Mouse (Mus musculus) adrenal gland, postnatal 10 days (tissue): ENCODE data around the gene Gm9945. TPM values are rescaled to one million over a fixed set of nuclear protein-coding genes. Genes with fewer than 3 reads are reported as not detected.
A peak's percentile ranks its signal among the peaks of the same experiment; 100 is the strongest.

Experiments
- DNase-seq: peaks from one replicate; pipeline ENCODE4 v3.0.0; 2021; ENCODE audit warnings: mixed read lengths
- total RNA-seq, 2 experiments: library from RNA; stranded (reverse); gene quantifications; 2 replicates each; pipeline ENCODE4 v1.2.3; 2021

Gm9945 gene
- total RNA-seq, 2 experiments from 2014 or later = not detected

DNA sequence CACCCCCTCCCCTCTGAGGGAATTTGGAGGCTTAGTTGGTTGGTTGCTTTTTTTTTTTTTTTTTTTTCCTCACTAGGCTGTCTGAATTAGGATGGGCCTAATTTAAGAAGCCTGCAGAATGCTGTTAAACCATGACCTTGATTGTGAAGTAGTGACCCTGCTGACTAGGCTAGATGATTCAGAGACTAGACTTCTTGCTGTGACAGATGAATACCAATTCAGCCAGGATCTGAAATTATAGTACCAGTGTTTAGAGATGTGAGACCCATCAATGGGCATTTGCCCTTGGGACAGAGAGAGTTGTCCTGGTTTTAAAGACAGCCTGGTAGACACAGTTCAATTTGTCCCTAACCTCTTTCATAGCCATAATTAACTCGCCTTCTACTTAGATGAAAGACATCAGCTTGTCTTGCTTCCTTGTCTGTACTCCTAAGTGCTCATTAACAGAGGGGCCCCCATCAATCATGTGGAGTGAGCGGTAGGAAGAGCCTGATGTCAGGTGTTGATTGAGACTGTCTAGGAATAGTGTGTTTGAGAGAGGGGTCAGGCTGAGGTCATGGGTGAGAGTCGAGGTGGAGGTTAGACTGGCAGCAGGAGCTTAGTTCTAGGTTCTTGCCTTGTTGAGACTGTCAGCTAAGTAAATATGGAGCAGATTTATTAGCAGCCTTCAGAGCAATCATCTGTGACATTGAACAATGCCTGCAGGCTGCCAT, 13.4 kb downstream of the Gm9945 start:
- DNase-seq = no peak

DNA sequence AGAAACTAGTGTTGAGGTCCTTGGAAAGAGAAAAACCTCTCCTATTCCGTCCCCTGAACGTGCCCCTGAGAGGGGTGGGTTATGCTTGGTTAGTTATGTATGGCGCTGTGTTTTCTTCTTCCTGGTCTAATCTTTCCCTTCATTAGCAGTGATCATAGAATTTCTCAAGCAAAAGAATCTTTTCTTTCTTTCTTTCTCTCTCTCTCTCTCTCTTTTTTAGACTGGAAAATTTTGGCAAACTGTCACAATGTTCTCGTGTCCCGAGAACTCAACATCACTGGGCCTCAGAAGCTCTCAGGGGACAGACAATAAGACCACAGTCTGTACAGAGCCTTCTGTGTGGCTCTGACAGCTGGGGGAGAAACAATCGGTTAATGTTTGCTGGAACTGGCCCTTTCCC, 15.5 kb downstream of the Gm9945 start:
- no peak for DNase-seq

DNA sequence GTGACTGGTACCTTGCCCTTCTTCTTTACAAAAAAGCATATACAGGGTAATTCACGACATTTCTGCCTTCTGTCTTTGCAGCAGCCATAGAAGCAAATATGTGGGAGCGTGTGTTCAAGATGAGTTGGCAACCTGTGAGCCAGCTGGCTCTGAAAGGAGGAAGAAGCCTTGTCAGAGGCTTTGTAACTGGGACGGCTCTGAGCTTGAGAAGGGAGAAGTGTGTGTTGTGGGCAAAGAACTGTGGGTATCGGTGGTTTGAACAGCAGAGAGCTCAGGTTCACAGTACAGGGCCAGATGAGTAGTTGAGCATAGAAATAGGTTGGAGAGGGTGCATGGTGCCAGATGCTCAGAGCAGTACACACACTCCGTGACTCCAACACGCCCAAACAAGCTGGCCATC, 17.0 kb downstream of the Gm9945 start:
- no peak for DNase-seq

DNA sequence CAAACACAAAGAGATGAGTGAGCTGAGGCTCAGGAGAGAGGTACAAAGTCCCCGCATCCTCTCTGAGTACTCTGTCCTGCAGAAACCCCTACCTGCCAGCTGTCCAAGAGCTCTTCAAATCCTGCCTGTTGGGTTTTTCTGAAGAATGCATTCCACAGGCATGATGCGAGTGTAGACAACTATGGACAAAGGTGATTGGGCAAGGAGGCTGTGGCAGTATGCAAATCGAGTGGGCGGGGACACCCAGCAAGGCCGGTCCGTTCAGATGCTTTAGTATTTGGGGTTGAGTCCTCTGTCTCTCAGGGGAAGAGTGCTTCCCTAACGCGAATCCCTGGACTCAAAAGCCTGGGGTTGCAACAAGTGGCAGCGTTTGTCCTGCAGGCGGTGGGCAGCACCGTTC, 20.6 kb downstream of the Gm9945 start:
- no peak for DNase-seq

DNA sequence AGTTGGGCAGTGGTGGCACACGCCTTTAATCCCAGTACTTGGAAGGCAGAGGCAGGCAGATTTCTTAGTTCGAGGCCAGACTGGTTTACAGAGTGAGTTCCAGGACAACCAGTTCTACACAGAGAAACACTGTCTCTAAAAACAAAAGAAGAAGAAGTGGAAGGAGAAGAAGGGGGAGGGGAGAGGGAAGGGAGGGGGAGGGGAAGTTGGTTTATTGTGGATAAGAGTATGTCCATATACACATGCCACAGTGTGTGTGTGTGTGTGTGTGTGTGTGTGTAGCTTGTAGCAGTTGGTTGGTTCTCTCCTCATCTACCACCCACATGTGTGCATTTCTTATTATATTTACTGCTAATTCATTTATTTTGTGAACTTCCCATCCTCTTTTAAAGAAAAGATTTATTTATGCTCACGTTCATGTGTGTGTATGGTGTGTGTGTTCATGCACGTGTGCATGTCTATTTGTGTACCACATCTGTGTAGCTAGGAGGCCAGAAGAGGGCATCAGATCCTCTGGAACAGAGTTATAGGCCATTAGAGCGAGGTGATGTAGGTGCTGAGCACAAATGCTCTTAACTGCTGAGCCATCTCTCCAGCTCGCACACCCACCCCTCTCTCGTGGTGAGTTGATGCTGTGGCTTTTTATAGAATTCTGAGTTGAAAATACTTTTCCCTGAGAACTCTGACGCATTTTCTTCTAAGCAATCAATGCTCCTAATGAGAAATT, 22.2 kb downstream of the Gm9945 start:
- DNase-seq = no peak

DNA sequence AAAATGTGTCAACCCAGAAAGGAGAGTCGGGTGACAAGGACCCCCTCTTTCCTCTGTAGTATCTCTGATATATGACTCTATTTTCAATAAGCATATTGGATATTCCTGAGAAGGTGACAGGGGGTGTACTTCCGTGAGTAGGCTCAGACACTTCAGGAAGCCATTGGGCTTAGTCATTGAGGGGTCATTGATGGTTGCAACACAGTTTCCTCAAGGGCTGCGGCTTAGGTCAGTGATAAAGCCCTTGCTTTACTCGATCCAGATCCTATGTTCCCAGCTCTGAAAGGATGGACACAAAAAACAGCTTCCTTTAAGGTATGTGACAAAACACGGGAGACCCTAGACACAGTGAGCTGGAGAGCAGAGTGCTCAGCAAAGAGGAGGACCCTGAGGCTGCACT, 23.8 kb downstream of the Gm9945 start:
- DNase-seq = no peak

DNA sequence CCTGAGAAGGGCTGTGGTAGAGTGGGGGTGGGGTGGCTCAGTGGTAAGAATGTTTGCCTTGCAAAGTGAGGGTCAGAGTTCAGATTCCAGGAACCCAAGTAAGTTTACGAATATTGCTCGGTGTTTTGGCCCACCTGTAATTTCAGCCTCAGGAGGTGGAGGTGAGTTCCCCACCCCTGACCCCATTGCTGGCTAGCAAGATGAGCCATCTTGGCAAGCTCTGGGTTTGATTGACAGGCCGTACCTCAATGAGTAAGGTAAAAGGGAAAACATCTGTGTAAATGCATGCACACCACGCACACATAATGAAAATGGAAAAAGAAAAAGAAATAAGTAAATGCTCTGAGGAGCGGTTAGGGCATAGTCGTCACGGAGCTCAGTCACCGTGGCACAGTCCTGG, 24.4 kb downstream of the Gm9945 start:
- no peak for DNase-seq

DNA sequence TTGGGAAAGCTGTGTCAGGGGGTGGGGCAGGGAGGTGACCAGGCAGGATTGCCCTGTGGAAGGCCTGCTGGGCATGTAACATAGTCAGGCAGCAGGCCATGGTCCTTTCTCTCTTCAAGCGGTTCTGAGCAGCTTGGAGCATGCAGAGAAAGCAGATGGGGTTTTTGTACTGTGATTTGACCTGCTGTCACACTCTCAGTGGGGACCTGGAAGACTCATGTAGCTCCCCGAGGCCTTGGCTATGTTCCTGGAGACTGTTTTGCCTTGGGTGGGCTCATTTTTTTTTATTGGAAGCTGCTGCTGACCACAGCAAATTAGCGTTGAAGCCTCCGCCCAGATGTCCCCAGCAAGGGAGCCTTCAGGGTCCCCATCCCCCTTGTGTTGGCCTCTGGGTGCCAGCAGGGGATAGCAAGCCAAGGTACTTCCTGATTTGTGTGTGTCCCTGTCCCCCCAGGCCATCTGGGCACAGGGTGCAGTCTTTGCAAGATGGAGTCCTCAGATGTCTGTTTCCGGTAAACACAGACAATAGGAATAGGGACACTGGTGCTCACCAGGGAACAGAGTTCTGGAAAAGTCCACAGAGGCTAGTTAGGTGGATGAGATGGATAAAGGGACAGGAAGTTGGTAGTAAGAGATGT, 25.2 kb downstream of the Gm9945 start:
- DNase-seq = no peak

DNA sequence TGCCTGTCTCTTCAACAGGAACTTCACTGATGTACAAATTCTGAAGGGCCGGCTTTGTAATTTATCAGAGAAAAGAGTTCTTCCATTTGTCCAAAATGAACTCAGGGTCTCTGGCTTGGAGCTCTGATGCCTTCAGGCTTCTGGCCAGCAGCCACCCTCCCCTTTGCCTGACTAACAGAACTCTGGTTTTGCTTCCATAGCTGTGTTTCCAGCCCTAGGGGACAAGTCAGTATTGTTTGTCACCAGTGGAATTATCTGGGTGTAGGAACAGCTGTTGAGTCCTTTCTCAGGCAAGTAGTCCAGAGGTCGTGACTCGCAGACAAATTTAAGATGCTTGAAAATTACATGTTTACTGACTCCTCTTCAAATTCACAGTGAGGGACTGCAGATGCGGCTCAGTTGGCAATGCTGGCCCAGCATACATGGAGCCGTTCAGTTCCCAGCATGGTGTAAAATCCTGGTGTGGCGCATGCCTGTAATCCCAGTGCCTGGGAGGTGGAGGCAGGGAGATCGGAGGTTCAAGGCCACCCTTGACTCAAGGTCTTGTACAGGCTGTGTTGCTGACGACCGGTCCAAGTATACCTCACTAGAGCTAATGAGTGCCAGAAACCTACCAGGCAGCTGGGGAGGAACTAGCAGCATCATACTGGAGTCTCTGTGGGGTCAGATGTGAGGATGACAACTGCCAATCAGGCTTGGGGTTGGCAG, 27.3 kb downstream of the Gm9945 start:
- no peak for DNase-seq

DNA sequence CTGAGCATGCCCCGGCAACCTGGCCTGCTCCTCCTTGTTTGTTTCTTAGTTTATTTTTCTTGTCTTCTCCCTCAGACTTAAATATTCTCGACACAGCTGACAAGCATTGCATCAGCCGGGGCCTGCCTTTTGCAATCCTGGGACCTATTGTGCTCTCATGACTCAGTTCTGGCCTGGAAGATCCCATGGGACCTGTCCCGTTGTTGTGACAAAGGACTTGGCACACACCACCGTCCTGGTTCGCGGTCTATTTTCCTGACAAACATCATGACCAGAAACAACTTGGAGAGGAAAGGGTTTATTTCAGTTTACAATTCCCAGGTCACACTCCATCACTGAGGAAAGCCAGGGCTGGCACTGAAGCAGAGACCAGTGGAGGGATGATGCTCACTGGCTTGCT, 28.2 kb downstream of the Gm9945 start:
- peak; percentile 81 for DNase-seq

DNA sequence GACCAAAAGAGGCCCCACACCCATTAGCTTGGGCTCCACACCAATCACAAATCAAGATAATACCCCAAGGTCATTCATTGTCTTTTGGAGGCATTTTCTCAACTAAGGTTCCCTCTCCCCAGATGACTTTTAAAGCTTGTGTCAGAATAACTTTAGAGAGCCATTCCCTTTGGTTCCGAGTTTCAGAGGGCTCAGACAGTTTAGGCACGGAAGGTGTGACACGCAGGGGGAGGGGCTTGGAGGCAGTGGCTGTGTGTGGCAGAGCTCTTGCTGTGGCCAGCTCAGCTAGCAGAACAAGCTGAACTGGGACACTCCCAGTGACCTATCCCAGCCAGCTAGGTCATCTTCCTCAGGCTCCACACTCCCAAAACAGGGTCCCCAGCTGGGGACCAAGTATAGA, 28.6 kb downstream of the Gm9945 start:
- DNase-seq = no peak

DNA sequence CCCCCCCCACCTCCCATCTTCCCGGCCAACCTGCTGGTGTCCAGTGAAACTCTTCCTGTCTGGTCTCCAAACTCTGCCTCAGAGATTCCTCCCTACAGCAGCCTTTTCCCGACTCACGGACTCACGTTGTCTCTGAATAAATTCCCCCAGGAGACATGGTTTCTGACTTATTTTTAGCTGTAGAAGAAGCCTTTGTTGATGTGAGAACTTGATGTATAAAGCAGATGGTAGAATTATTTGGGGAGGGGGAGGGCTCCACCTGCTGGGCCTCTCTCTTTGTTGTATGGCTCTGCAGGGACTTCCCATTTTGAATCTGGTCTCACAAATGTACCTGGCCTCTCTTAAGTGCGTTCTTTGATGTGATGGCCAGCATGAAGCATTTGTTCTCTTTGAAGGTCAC, 30.4 kb downstream of the Gm9945 start:
- no peak for DNase-seq

DNA sequence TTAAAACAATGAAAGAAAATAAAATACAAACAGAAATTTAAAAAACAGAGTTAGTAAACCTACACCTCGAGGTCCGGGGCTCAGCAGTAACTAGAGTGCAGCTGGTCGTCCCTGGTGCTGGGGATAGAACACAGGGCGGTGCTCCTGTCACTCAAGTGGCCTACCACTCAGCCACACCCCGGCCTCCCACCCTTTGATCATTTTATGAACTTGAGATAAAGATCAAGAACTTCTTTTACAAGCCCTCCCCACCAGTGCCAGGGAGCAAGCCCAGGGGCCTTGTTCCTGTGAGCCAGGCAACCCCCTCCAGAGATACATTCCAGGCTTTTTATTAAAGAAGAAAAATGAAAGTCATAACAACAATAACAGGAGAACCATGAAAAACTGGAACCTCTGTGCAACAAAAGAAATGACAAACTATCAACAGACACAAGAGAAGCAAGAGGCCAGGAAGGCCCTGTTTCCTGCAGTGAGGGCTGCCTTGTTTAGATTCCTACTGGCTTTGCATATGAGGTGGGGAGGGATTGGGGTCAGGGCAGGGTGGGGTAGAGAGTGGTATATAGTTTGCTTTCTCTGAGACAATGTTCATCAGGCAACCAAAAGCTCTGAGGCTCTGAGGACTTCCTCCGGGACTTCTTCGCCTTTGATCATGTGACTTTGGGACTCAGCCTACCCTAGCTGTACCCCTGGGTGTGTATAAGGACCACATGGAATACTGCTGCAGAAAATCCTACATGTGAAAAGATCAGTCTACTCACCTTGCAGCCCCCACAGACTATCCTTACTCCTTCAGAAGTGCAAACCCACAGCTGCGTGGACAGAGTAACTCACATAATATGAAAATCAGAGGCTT, 37.0 kb downstream of the Gm9945 start:
- DNase-seq = no peak

DNA sequence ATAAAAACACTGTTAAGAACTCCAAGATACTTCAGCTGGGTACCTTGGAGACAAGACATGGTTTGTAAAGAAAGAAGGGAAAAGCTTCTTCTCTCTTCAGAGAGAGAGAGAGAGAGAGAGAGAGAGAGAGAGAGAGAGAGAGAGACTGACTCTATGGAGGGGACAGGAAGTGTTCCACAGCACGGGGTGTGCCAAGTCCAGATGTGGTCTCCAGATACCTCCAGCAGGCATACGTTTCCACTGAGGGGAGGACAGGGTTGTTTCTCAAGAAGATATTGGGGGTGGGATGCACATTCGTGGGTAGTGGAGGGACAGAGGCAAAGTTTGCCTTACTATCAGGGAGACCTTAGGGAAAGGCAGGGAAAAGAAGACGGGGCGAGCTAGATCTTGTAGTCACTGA, 38.8 kb downstream of the Gm9945 start:
- DNase-seq = no peak

DNA sequence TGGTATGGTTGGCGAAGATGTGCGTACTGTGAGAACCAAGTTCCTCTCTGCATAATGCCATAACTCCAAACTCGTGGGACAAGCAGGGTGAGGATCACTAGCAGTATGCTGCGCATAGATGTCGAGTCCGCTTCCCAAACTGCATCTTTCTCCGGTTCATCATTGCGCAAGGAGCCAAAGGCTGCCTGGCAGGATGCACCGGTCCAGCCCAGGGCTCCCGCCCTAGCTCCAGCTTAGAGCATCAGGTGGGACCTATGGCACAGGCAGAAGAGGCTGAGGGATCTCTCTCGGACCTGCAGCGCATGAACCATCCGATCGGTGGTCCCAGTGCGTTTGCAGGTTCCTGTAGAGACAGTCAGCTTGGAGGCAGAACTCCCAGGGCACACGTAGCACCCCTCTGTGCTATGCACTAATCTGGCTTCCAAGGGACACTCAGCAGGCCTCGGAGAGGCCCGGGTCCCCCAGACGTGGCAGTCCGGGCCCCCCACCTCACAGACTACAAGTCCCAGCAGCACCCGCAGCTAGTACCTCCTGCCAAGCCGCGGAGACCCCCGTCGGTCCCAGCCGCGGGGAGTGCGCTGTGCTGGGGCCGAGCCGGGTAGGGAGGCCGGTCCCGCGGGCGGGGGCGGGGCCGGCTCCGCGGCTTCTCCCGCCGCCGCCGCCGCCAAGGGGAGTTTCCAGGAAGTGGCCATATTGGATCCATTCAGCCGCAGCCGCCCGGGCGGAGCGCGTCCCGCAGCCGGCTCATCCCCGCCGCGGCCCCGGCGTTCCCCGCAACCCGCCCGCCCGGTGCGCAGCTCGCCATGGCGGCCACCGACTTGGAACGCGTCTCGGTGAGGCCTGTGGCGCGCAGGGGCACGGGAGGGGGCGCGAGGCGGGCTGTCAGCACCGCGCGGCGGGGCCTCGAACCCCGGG, 39.5 kb downstream of the Gm9945 start, which contains the start of gene Sept8:
Sept8 (plus strand) TSS at position 51 of the 915 bp plus-strand sequence.
- DNase-seq = peak; percentile 76

DNA sequence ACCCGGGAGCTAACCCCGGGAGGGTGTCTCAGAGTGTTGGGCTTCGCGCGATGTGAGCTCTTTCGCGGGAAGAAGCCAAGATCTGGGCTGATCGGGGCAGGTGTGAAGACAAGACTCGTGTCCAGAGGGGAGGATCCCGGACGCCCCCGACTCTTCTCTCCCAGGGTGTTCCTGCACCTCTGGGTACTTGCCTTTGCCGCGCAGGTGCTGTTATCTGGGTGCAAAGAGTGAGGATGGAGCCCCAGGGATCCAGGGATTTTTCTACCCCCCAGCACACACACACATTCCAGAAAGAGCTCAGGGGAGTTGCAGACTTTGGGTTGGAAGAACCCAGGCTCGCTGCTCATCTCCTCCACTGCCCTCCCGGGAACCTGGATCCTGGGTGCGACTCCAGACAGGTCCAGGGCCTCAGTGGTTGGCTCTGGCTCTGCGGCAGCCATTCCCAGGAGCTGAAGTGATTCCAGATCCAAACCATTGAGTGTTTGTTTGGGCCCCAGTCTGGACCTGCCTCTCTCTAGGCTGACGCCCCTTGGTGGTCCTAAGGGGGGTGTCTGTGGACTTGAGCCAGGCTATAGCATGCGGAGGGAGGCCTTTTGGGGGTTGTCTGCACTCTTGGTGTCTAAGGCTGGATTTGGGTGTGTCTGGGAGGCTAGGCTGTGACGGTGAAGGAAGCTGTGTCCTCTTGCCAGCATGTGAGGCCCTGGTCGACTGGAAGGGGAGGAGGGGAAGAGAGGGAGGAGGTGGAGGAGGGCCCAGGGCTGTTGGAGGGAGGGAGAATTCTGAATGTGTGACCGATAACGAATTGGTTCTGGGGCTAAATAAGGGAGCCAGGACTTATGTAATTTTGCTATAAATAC, 40.4 kb downstream of the Gm9945 start:
- DNase-seq = peak; percentile 55

DNA sequence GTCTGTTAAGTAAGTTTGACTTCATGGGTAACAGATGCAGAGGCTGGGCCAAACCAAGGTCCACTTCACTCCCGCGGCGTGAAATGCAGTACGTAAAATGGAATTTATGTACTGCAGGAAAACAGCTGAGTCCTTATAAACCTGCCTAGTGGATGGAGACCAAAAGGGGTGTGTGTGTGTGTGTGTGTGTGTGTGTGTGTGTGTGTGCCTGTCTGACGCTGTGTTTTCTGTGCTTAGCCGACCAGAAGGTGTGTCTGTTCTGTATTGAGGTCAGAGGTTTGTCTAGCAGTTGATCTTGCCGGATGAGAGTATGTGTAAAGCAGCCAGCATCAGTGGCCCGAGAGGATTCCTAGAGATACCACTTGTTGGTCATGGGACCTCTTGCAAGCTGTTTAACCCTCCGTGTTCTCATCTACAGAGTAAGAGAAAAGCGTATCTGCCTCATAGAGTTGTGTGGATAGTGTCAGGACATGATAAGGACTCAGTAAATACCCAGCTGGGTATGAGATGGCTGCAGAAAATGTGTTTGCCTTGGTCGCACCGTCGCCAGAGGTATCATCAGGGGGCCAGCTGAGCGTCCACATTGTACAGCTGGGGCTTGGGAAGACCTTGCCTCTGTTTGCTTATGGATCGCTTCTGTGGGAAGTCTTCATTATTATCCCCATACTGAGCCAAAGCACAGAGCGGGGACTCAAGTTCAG, 41.3 kb downstream of the Gm9945 start:
- no peak for DNase-seq

DNA sequence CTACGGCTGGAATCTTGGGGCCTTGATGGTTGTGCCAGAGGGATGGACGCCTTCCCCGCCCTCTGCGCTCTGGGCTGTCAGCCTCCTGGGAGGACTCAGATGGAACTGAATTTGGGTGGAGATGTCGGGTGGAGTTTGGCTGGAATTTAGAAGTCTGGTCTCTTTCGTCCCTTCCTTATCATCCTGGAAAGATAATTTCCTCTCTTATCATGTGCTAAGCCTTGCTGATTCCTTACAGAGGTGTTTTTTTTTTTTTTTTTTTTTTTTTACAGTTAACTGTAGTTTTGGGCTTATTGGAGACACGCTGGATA, 41.8 kb downstream of the Gm9945 start:
- no peak for DNase-seq

DNA sequence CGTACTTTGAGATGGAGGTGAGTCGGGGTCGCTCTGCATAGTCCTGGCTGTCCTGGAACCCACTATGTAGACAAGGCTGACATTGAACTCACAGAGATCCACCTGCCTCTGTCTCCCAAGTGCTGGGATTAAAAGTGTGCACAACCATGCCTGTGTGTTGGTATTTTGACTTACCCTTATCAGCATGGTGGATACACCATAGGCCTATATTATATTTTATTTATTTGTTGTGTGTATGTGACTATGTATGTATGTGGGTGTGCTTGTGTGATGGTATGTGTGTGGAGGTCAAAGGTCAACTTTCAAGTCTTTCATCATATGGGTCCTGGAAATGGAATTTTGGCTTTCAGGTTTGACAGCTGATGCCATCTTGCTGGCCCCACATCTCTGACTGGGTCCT, 42.4 kb downstream of the Gm9945 start:
- no peak for DNase-seq
